Mouse (Mus musculus): Measurements from ENCODE around the gene Parp11. TPM values are rescaled to one million over a fixed set of nuclear protein-coding genes. Genes with fewer than 3 reads are reported as not detected.
A peak's percentile ranks its signal among the peaks of the same experiment; 100 is the strongest.

Gene Parp11
- polyA plus RNA-seq, 1 experiment from 2014 or later: 72.6 TPM

DNA sequence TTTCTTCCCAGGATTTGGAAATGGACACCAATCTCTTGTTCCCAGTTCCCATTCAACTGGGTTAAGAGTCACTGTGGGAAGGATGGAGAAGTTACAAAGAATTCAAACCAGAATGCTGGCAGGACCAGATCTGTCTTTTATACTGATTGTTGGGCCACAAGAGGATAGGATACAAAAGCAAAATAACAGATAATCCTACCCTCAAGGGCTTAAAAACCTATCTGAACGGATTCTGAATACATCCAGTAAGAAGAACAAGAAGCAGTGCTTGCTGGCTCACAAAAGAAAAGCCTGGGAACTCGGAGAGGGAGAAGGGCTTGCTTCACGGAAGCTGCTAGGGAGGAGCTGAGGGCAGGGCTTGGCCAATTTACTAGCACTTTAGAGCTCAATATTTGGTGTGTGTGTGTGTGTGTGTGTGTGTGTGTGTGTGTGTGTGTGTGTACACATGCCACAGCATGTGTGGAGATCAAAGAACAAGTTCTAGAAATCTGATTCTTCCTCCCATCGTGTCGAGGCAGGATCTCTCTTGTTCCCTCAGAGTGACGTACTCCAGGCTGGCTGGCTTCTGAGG, 15.4 kb upstream of the Parp11 start:
- no peak overlapping the region for H3K9ac ChIP-seq (replicated peaks)
- no peaks in the 10 kb centered on the region for H3K4me1 ChIP-seq
- WGBS: 71% methylated on average over 6 of the region's 6 CpGs
- no peak for ATAC-seq (ENCODE audit: low FRiP score)
- H3K27ac ChIP-seq (replicated peaks): no peak overlapping the region
- no peak overlapping the region for H3K4me3 ChIP-seq (replicated peaks)
- no peak overlapping the region for H3K4me2 ChIP-seq
- H3K36me3 ChIP-seq: no peaks in the 10 kb centered on the region
- H3K9me3 ChIP-seq (replicated peaks): no peaks in the 10 kb centered on the region
- no peaks in the 10 kb centered on the region for H3K27me3 ChIP-seq (replicated peaks)

DNA sequence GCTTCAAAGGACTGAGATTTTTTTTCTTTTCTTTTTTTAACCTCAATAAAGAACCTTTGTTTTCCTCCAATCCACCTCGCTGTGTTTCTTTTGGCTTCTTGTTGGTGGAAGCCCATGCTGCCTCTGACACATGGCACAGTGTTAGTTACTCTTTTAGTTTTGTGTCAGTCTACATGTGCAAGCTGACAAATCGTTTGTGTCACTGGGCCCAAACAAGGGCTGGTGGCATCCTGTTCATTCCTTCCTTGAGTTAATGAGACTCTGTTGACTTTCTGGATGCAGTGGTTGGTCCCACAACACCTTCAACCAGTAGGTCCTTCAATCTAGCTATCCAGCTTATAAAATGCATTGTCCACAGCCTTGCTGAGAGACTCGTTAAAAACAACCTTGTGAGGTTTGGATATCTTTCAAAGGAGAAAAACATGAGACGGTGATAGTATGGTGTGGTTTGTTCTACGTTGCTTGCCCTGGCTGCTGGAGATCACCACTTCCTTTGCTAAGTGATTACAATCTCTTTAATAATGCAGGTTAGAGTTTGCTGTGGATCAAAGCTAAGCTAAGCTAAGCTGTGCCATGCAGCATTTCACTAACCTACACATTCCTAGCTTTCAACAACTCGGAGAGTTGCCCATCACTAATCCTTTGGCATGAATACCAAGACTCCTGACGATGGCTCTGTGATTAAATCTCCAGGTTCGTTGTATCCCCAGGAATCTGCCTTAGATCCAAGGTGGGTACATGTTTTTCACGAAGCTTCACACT, 12.6 kb upstream of the Parp11 start:
- H3K4me3 ChIP-seq (replicated peaks): no peak overlapping the region

DNA sequence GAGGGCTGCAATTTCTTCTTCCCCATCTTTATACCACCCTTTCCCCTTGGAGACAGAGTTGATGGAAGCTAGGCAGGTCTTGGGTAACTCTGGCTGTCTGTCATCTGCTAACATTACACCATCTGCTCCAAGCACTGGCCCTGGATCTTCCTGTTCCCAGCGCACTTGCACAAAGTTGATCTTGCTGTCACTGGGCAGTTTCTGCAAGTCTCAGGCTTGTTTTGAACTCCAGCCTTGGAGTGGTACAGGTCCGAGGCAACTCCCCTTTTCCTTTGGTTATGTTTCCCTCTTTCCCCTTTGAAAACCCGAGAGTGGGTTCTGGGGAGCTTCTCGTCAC, 12.0 kb upstream of the Parp11 start:
- 89% methylated on average over 4 of the region's 4 CpGs for WGBS

More for the DNA sequence above, 12.6 kb upstream of the Parp11 start:
- Histone ChIP-seq H3K27ac (replicated peaks) (no peak overlapping the region), H3K9ac (replicated peaks) (no peak overlapping the region), H3K4me1 (no peaks in the 10 kb centered on the region), H3K4me2 (no peak overlapping the region), H3K9me3 (replicated peaks) (no peaks in the 10 kb centered on the region), H3K27me3 (replicated peaks) (no peaks in the 10 kb centered on the region), H3K36me3 (no peaks in the 10 kb centered on the region)
- ATAC-seq (ENCODE audit: low FRiP score): no peak
- 85% methylated on average over 9 of the region's 9 CpGs for WGBS

DNA sequence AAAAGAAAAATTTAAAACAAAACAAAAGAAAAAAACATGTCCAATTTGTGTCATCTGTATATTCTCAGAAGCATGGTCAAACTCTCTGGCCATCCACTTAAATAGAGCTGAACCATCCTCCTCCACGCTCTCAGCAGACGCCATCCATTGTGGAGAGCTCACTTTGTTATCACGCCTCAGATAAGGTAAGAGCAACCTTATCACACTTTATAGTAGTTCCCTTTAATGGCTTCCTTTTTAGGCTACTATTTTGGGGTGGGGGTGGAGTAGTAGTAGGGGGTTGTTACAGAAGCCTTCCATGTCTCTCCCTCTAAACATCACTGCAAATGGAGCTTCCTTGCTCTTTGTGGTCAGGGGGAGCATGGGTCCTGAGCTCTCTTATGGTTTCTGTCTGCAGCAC, 7.6 kb upstream of the Parp11 start:
- H3K27ac ChIP-seq (replicated peaks): no peak overlapping the region
- 93% methylated on average over 3 of the region's 3 CpGs for WGBS
- H3K9me3 ChIP-seq (replicated peaks): no peaks in the 10 kb centered on the region
- no peaks in the 10 kb centered on the region for H3K36me3 ChIP-seq
- no peak overlapping the region for H3K9ac ChIP-seq (replicated peaks)
- peaks cover 11% of the 10 kb centered on the region for H3K4me1 ChIP-seq
- no peaks in the 10 kb centered on the region for H3K27me3 ChIP-seq (replicated peaks)
- no peak for ATAC-seq (ENCODE audit: low FRiP score)
- no peak overlapping the region for H3K4me3 ChIP-seq (replicated peaks)
- H3K4me2 ChIP-seq: no peak overlapping the region

More for the DNA sequence above, 12.0 kb upstream of the Parp11 start:
- ATAC-seq (ENCODE audit: low FRiP score): no peak
- H3K4me1 ChIP-seq: no peaks in the 10 kb centered on the region
- H3K9me3 ChIP-seq (replicated peaks): no peaks in the 10 kb centered on the region
- no peak overlapping the region for H3K27ac ChIP-seq (replicated peaks)
- no peak overlapping the region for H3K4me3 ChIP-seq (replicated peaks)
- H3K4me2 ChIP-seq: no peak overlapping the region
- no peaks in the 10 kb centered on the region for H3K36me3 ChIP-seq
- no peak overlapping the region for H3K9ac ChIP-seq (replicated peaks)
- H3K27me3 ChIP-seq (replicated peaks): no peaks in the 10 kb centered on the region

DNA sequence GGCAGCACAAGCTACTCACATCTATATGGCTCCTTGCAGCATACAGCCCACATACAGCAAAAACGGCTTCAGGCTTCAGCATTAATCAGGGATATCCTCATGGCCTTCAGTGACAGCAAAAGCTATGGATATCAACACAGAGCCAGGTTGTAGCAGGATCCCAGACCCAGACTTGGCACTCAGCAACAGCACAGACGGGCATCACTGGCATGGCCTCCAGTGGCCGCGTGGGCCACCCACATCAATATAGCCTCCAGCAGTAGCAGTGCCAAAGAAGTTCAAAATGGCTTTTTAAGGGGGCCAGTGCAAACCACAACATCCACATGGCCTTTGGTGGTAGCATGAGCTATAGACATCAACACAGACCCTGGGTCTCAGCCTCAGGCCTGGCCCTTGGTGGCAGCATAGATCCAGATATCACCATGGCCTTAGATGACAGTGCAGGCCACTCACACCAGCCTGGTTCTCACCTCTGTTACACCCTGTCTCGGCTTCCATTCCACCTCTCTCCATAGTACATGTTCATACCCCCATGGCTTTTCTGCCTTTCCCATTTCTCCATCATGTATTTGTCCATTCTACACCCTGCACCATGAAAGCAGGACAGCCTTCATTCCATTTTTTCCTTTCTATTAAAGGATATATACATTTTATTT, 7.0 kb upstream of the Parp11 start:
- H3K36me3 ChIP-seq: no peaks in the 10 kb centered on the region

DNA sequence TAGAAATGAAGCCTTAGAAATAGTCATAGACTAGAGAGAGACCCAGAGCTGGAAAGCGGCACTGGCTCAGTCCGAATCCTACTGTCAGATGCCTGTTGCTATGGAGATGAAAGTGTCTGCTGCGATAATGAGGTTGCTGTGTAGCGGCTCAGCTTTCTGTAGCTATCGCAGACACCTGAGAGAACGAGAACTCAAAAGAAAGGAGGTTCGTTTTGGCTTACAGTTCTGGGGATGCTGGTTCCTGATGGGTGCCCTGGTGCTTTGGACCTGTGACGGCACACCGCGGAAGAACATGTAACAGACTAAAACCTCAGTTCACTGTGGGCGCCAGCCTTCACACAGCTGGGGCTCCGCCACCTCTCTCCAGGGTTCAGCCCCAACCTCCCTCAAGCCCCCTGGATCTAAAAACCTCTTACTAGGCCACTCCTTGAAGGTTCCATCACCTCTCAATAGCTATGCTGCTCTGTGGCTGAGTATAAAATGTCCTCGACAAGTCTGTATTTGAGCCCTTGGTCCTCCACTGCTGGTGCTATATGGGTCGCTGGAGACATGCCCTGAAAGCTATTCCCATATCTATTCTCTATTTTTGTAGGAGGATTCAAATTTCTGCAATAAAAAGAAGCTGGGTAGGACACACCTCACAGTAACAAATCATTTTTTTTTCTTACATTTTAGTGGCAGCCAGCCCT, 6.1 kb upstream of the Parp11 start:
- H3K4me3 ChIP-seq (replicated peaks): no peak overlapping the region
- WGBS: 36% methylated on average over 14 of the region's 14 CpGs
- H3K36me3 ChIP-seq: no peaks in the 10 kb centered on the region
- H3K27me3 ChIP-seq (replicated peaks): no peaks in the 10 kb centered on the region
- H3K9ac ChIP-seq (replicated peaks): no peak overlapping the region
- H3K9me3 ChIP-seq (replicated peaks): no peaks in the 10 kb centered on the region
- H3K4me1 ChIP-seq: peaks cover 11% of the 10 kb centered on the region
- ATAC-seq (ENCODE audit: low FRiP score): peak; percentile 95
- H3K4me2 ChIP-seq: peak overlapping the region; percentile 42
- H3K27ac ChIP-seq (replicated peaks): peak overlapping the region; percentile 10; the same call in 1 of the 2 replicates

More for the DNA sequence above, 7.0 kb upstream of the Parp11 start:
- H3K4me3 ChIP-seq (replicated peaks): no peak overlapping the region
- ATAC-seq (ENCODE audit: low FRiP score): peak; percentile 51
- no peak overlapping the region; the same call in 1 of the 2 replicates for H3K27ac ChIP-seq (replicated peaks)
- peaks cover 11% of the 10 kb centered on the region for H3K4me1 ChIP-seq
- H3K9me3 ChIP-seq (replicated peaks): no peaks in the 10 kb centered on the region
- WGBS: 76% methylated on average over 5 of the region's 5 CpGs
- no peak overlapping the region for H3K9ac ChIP-seq (replicated peaks)
- H3K4me2 ChIP-seq: no peak overlapping the region
- H3K27me3 ChIP-seq (replicated peaks): no peaks in the 10 kb centered on the region

DNA sequence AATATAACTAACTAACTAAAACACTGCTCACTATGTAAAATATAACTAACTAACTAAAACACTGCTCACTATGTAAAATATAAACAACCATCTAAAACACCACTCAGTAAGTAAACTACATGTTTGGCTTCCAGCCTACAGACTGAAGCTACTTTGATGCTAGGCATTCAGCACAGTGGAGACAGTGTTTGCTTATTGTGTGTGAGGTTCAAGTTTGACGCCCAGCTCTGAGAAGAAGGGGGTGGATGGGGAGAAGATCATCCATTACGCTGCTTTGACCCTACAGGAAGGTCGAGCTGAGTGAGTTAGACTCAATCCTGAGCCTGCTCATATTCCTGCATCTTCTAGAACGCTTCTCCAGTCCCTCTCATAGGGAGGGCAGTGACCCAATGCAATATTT, 4.1 kb upstream of the Parp11 start:
- 51% methylated on average over 4 of the region's 4 CpGs for WGBS

DNA sequence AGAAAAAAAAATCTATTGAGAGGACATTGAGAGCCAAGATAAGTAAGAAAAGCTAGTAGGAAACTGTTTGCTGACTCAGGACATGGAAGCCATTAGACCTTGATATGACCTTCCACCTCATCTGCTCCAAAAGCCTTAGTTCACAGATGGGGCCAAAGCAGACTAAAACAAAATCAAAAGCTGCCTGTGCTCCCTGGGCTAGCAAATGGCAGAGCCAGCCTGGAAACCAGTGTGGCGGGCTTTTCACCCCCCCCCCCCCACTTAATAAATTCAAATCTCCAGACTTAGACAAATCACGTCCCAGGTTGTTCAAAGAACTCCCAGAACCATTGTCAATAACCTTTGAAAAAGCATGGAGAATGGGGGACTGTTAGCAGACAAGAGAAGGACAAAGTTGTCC, 2.7 kb upstream of the Parp11 start:
- no peaks in the 10 kb centered on the region for H3K9me3 ChIP-seq (replicated peaks)
- 12% methylated on average over 2 of the region's 2 CpGs for WGBS
- no peak overlapping the region for H3K9ac ChIP-seq (replicated peaks)
- ATAC-seq (ENCODE audit: low FRiP score): no peak
- H3K4me2 ChIP-seq: no peak overlapping the region
- H3K4me1 ChIP-seq: peaks cover 11% of the 10 kb centered on the region
- no peak overlapping the region for H3K4me3 ChIP-seq (replicated peaks)
- H3K36me3 ChIP-seq: no peaks in the 10 kb centered on the region
- no peak overlapping the region for H3K27ac ChIP-seq (replicated peaks)
- no peaks in the 10 kb centered on the region; the same call in 1 of the 2 replicates for H3K27me3 ChIP-seq (replicated peaks)

More for the DNA sequence above, 4.1 kb upstream of the Parp11 start:
- Histone ChIP-seq H3K4me2 (no peak overlapping the region), H3K9ac (replicated peaks) (no peak overlapping the region), H3K4me1 (peaks cover 11% of the 10 kb centered on the region), H3K9me3 (replicated peaks) (no peaks in the 10 kb centered on the region), H3K27me3 (replicated peaks) (no peaks in the 10 kb centered on the region; the same call in 1 of the 2 replicates), H3K36me3 (no peaks in the 10 kb centered on the region), H3K27ac (replicated peaks) (no peak overlapping the region), H3K4me3 (replicated peaks) (no peak overlapping the region)
- ATAC-seq (ENCODE audit: low FRiP score): no peak

DNA sequence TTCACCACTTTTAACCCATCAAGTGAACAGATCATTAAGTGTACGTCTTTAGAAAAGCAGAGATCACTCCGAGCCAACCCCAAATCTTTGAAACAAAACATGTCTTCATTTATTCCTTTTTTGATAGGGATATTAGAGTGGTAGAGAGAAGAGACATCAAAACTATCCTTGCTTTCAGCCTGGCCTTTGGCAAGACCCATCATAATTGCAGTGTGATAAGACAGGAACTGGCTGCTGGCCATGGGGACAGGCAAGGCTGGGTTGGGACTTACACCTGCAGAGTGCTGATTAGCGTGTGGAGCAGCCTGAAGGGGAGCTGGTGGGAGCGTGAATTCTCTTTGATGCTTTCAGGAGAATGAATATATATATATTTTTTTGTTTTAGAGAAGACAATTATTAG, 2.2 kb upstream of the Parp11 start:
- Histone ChIP-seq H3K27me3 (replicated peaks) (no peaks in the 10 kb centered on the region; the same call in 1 of the 2 replicates), H3K4me3 (replicated peaks) (no peak overlapping the region), H3K9ac (replicated peaks) (no peak overlapping the region), H3K4me2 (no peak overlapping the region), H3K36me3 (no peaks in the 10 kb centered on the region), H3K4me1 (peaks cover 11% of the 10 kb centered on the region), H3K27ac (replicated peaks) (no peak overlapping the region), H3K9me3 (replicated peaks) (no peaks in the 10 kb centered on the region)
- WGBS: 49% methylated on average over 4 of the region's 4 CpGs
- no peak for ATAC-seq (ENCODE audit: low FRiP score)

DNA sequence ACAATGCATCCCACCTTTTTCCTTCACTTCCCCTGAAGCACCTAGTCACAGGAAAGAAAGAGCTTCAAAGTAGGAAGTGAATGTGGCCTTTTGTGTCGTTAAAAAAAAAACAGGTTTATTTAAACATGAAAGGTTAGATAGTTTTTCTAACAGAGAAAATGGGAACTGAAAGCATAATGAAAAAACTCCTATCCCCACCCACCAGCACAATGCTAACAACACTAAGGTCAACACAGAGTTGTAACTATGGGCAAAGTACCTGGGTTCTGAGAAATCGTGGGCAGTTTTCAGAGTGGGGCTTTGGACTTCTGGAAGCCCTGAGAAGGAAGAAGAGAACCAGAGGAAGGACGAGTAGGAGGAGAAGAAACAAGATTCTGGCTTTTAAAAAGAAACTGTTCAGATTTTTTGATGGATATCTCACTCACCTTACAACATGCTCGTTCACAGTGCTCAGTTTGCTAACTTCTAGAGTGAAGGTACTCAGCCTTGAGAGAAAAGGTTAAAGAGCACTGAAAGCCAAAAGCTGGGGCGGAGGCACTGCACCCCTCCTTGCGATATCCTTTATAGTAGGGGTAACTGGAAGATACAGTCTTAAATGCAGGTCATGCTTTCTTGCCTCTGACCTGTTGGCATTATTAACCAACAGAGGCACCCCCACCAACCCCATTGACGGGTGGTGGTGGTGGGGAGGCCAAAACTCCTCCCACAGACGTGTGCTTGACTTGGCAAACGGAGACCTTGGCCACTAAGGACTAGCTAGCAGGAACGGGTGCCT, 1.2 kb downstream of the Parp11 start:
- H3K27ac ChIP-seq (replicated peaks): no peak overlapping the region
- H3K4me3 ChIP-seq (replicated peaks): no peak overlapping the region
- ATAC-seq (ENCODE audit: low FRiP score): no peak
- no peak overlapping the region for H3K9ac ChIP-seq (replicated peaks)
- no peak overlapping the region for H3K4me2 ChIP-seq
- no peaks in the 10 kb centered on the region for H3K36me3 ChIP-seq
- WGBS: 72% methylated on average over 10 of the region's 10 CpGs
- H3K9me3 ChIP-seq (replicated peaks): no peaks in the 10 kb centered on the region
- H3K27me3 ChIP-seq (replicated peaks): no peaks in the 10 kb centered on the region; the same call in 1 of the 2 replicates
- peaks cover 6% of the 10 kb centered on the region for H3K4me1 ChIP-seq

DNA sequence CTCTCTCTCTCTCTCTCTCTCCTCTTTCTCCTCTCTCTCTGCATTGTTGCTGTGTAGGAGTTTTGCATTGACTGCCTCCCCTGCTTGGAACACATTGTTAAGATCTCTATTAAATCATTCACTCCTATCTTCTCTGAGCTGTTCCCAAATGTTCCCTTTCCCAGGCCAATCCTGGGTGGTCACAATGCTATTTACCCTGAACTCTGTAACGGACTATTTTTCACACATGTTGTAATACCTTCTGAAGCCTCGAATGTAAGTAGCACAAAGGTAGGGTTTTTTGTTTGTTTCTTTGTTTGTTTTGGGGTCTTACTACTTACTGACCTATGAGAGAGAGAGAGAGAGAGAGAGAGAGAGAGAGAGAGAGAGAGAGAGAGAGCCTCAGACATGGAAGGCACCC, 2.2 kb downstream of the Parp11 start:
- H3K36me3 ChIP-seq: no peaks in the 10 kb centered on the region
- ATAC-seq (ENCODE audit: low FRiP score): no peak
- no peaks in the 10 kb centered on the region; the same call in 1 of the 2 replicates for H3K27me3 ChIP-seq (replicated peaks)
- no peak overlapping the region for H3K9ac ChIP-seq (replicated peaks)
- H3K4me3 ChIP-seq (replicated peaks): no peak overlapping the region
- 41% methylated on average over 2 of the region's 2 CpGs for WGBS
- no peak overlapping the region for H3K27ac ChIP-seq (replicated peaks)
- no peak overlapping the region for H3K4me2 ChIP-seq
- peaks cover 10% of the 10 kb centered on the region for H3K4me1 ChIP-seq
- H3K9me3 ChIP-seq (replicated peaks): no peaks in the 10 kb centered on the region

Measured in neural tube, embryonic 15.5 days (tissue).